Mouse (Mus musculus) embryo, embryonic 9.5 days (tissue): ENCODE measurements around the gene Arhgap15.
A peak's percentile ranks its signal among the peaks of the same experiment; 100 is the strongest.

Source experiments
- DNase-seq: peaks from one replicate; pipeline ENCODE4 v3.0.0-alpha.2; 2017; ENCODE audit errors: extremely low spot score

Arhgap15 gene

DNA sequence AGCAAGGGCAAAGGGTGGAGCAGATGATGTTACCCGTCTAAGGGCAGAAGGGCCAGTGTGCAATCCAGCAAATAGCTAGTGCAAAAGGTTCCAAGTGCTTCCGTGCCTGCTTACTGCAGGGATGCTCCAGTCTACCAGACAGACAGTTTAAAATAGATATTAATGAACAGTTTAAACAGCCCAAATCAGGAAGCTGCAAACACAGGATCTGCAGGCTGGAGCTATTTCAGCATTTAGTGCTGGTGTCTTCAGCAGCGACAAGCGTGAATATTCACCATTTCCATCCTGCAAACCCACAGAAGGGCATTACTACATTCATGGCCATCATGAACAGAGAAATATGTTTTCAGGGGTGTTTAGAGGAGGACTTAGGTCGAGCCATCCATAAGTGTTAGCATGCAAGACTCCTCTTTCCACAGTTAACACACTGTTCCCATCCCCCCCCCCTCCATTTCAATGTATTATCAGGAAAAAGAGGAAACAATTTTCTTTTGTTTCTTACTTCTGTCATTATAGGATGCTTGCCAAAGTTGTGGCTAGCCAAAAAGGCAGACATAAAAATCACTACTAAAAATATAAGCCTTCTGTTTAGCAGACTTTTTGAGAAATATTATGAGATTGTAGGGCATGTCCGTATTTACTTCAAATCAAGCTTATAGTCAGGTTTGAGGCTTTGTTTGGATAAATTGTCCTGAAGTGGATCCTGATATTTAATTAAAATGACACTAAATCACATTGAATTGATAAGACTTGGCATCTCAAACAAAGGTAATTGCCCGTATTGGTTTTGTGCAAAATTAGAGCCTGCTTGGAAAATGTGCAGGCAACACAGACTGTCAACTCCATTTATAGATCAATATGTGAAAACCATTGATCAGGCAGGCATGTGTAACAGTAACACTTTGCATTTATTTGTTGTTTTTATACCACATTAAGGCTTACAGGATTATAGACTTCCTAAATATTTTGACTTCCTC, 35.4 kb downstream of the Arhgap15 start:
- no peak for DNase-seq

- no peak for DNase-seq
Measured at GRCm38 (mm10) chr2:43786101-43786500, 37.5 kb downstream of the Arhgap15 start.

DNA sequence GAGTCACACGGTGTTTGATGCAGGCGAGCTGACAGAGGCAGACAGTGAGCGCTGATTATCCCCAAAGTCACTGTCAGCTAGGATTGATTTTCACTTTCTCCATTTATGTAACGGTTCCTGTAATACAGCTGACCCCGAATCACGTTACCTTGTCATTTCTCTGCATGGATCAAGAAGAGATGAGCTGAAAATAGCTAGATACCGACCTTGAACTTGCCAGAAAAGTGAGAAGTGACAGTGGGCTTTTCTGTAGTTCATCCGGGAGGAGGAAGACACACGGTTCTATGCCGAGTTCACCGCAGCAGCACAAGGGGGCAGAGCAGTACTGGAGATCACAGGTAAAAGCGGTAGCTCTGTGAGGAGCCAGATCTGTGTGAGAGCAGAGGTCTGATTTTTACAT, 38.5 kb downstream of the Arhgap15 start:
- peak; percentile 33 for DNase-seq

DNA sequence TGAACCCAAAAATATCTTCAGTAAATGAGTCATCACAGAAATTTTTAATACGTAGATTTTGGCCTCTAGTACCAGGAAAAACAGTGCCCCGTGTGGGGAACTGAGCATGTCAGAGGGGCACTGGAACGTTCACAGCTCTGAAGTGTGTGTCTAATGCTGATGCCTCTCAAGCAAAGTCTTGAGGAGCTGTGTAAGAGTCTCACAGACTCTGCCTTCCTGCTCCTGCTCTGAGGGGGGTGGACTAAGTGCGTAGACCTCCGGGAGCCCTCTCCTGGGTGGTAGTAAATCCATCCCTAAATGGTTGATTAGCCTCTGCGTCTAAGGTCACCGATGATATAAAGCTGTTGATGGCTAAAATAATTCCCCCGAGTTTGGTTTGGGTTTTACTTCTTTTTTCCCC, 39.9 kb downstream of the Arhgap15 start:
- no peak for DNase-seq

GRCm38 (mm10) chr2:43790049-43790693, 41.5 kb downstream of the Arhgap15 start:
- DNase-seq: no peak

- DNase-seq: no peak
Measured at GRCm38 (mm10) chr2:43791575-43791974, 43.0 kb downstream of the Arhgap15 start.

- DNase-seq: no peak
Measured at GRCm38 (mm10) chr2:43793105-43793504, 44.5 kb downstream of the Arhgap15 start.

DNA sequence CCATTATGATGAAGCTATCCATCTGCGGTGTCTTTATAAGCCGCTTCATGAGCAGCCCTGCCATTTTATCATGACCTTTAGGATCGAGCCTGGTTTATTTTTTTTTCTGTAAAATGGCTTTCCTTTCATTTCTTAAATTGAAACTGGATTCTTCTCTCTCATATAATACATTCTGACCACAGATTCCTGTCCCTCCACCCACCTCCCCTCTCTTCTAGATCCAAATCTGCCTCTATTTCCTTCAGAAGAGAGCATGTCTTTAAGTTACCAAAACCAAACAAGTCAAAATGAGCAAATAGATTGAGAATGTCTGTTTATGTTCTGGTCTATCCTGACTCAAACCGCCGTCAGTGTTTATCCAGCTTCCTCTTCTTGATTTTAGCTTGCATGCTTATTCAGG, 46.1 kb downstream of the Arhgap15 start:
- no peak for DNase-seq

DNA sequence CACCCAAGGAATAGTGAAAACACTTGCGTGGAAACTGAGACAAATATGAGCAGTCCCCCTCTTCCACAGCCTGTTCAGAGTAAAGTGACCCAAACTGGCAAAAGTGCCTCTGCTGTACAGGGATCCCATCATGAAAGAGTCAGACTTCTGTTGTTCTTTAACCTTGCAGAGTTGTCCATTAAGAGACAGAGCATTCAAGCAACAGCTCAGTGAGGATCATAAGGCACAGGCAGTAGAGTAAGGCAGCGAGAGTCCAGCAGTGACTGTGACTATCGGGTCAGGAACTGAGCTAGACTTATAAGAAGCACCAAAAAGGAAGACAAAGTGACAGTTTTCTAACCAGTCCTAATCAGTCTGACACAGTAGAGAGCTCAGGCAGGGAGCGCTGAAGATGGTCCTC, 47.8 kb downstream of the Arhgap15 start:
- DNase-seq: no peak

DNA sequence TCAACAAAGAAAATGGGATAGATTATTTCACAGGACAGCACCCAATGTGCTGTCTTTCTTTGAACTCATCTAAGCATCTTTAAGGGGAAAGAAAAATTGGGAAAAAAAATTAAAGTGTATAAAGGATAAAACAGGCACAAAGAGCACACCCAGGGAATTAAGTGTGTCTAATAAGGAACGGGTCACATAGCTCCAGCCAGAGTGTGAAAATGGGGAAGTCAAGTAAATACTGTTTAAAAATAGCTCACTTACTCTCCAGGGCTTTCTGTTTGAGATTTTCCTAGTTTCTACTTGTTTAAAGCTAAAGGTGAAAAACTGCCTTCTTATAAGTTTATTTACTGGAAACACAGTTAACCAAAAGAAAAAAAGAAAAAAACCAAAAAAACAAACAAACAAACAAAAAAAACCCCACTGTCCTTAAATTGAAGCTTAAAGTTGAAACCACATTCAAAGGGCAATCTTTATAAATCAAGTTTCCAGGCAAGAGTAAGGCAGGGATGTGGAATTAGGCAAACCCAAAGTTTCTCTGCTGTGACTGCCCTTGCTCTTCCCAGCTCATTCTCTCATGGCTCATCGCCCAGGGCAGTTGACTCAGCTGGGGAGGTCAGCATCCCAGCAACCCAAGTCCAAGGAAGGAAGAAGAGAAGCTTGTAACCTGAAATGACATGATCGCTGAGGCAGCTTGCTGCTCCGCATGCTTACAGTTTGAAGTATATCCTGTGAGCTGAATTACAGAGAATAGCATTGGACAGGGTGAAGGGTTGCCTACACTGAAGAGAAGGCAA, 57.5 kb downstream of the Arhgap15 start:
- no peak for DNase-seq

DNA sequence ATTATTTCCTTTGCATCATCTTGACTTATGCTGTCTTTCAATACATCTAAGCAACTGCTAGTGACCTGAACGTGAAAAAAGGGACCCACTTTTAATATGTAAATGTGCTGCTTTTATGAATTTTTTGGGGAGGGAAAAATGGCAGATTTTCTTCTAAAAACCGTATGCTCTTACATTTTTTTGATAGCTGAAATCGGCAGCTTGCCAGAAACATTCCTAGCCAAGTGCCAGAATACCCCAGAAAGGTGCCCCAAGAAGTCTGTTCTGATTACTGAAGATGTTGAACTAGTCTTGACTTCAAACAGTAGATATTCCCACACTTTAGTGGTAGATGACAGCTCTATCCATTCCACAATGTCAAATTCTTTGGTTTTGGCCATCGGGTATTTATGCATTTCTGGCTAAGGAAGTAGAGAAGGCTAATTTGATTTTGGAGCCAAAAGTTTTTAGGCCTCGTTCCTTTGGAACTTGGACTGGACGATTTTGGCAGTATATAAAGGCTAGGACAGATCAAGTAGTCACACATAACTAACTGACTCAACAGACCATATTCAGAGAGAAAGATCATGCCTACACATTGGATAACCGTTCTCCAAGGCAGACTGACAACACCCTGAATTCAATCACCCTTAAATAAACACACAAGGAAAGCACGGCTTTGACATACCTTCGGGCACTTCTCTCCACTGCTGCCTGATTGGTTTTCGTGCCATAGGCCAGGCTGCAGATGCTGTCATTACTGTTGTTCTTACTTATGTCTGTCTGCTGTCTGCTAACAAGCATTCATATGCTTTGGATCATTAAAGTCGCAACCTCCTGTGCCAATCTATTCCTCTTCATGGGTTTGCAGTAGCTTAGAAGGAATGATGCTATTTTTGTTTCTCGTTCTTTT, 67.5 kb downstream of the Arhgap15 start:
- DNase-seq: no peak

- DNase-seq: no peak
Measured at GRCm38 (mm10) chr2:43816788-43817581, 68.4 kb downstream of the Arhgap15 start.

DNA sequence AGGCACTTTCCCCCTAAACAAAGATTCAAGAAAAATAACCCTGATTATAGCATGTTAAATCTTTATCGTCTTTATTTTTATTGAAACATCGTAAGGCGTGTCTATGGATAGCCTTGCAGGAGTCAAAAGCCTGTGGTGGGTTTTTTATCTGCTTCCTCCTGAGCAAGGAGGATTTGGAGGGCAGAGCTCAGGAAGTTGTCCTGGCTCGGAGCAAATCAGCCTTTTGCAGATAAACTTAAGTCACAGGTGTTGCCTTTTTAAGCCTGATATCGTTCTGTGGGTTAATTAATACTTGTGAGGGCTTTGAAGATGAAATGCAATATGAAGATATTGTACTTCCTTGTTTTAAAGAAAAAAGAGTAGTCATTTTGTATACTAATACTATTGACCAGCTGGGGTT, 87.3 kb downstream of the Arhgap15 start:
- no peak for DNase-seq

DNA sequence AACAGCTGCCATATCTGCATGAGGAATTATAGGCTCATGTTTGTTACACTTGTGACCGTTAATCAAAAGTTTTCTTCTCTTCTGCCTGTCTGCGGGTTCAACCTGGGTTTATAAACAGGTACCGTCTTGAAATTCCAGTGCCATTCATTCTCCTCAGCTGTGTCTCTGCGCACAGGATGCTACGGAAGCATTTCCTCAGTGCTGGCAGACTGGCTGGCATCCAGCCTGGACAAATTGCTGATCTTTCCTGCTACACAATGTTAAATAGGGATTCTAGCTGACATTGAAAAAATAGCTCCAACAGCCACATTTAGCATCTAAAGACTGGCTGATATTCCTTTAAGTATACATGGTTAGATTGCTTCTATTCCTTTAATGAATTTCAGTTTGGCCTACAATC, 93.0 kb downstream of the Arhgap15 start:
- DNase-seq: no peak

- DNase-seq: peak; percentile 4
Measured at GRCm38 (mm10) chr2:43851195-43851594, 102.6 kb downstream of the Arhgap15 start.

- DNase-seq: no peak
Measured at GRCm38 (mm10) chr2:43862709-43863108, 114.1 kb downstream of the Arhgap15 start.

DNA sequence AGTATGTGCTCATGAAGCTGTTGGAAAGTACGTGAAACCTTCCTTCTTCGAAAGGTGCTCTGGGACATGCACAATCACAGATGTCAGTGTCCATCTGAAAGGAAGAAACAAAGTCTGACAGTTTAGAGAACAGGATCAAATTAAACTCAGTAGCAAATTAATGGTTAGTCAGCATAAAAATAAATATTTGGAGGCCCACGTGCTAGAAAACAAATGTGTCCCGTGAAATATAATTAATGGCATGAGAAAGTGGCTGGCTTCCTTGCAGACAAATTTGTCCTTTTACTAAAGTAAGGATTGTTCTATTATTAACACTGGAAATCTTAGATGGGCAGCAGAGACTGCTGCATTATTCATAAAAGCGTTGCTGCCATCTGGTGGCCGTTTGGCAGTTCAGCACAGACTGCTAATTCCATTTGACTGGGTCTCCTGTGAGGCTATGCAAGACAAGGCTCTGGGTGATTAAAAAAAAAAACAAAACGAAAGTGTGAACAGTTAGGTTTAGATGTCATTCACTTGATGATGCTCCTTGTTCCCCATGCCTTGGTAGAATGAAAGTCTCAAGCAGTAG, 153.9 kb downstream of the Arhgap15 start:
- DNase-seq: peak; percentile 51

- no peak for DNase-seq
Measured at GRCm38 (mm10) chr2:43907496-43907895, 158.9 kb downstream of the Arhgap15 start.

GRCm38 (mm10) chr2:43914104-43914503, 165.5 kb downstream of the Arhgap15 start:
- no peak for DNase-seq

- DNase-seq: no peak
Measured at GRCm38 (mm10) chr2:43923863-43924340, 175.3 kb downstream of the Arhgap15 start.
